Mouse (Mus musculus) olfactory bulb, adult 2 months (tissue): Measurements from ENCODE around the gene Plcb1.

ENCODE experiments used
- CTCF ChIP-seq: fragments of 200-500 bp; IDR thresholded peaks from 2 replicates; pipeline ENCODE4 v1.5.1; 2012; ENCODE audit warnings: low read depth, mild to moderate bottlenecking, low read length, moderate library complexity; ENCODE audit not compliant: insufficient read depth
- POLR2A ChIP-seq: fragments of 200-500 bp; IDR thresholded peaks from 2 replicates; pipeline ENCODE4 v1.6.1; 2012; ENCODE audit warnings: mild to moderate bottlenecking, low read depth, low read length, moderate library complexity; ENCODE audit not compliant: insufficient read depth

- TF ChIP-seq CTCF (no peak), POLR2A (no peak)
Measured at GRCm38 (mm10) chr2:135307787-135308186, 521.9 kb downstream of the Plcb1 start.
